Mouse (Mus musculus) spleen, postnatal 10 days (tissue): ENCODE data around the gene Ccdc88c.
"Not testable (repeated sequence)": the region's sequence is repeated elsewhere in the genome, so short reads cannot be mapped to it uniquely, and the experiment has no call there.

ENCODE experiments used
- DNase-seq, 2 experiments: peaks; one replicate each; pipeline ENCODE4 v3.0.0; 2021 to 2022; ENCODE audit warnings: low spot score in 2 of 2

The Ccdc88c gene

GRCm38 (mm10) chr12:101017971-101018371 is 10.9 kb downstream of the Ccdc88c start:
- peak; percentile 34 to 72 for DNase-seq

GRCm38 (mm10) chr12:101016412-101016928 is 12.4 kb downstream of the Ccdc88c start:
- DNase-seq = no peak

- DNase-seq = peak in 1 of 2 experiments; percentile 71
Measured at GRCm38 (mm10) chr12:101015926-101016325, 12.9 kb downstream of the Ccdc88c start.

- DNase-seq = no peak
Measured at GRCm38 (mm10) chr12:101015165-101015560, 13.7 kb downstream of the Ccdc88c start.

- DNase-seq = no peak
Measured at GRCm38 (mm10) chr12:101014549-101015164, 14.2 kb downstream of the Ccdc88c start.

- DNase-seq = not testable (repeated sequence)
Measured at GRCm38 (mm10) chr12:101013668-101014067, 15.2 kb downstream of the Ccdc88c start.

GRCm38 (mm10) chr12:101013078-101013665 is 15.7 kb downstream of the Ccdc88c start:
- DNase-seq = no peak

GRCm38 (mm10) chr12:101012197-101013077 is 16.4 kb downstream of the Ccdc88c start:
- no peak for DNase-seq

GRCm38 (mm10) chr12:101011017-101011416 is 17.8 kb downstream of the Ccdc88c start:
- no peak for DNase-seq

- DNase-seq = no peak
Measured at GRCm38 (mm10) chr12:101010148-101010920, 18.5 kb downstream of the Ccdc88c start.

- DNase-seq = no peak
Measured at GRCm38 (mm10) chr12:101009225-101009624, 19.6 kb downstream of the Ccdc88c start.

- DNase-seq = no peak
Measured at GRCm38 (mm10) chr12:101008648-101009047, 20.2 kb downstream of the Ccdc88c start.

- no peak for DNase-seq
Measured at GRCm38 (mm10) chr12:101007968-101008481, 20.8 kb downstream of the Ccdc88c start.

GRCm38 (mm10) chr12:101007427-101007826 is 21.4 kb downstream of the Ccdc88c start:
- DNase-seq = no peak

GRCm38 (mm10) chr12:101005665-101006420 is 23.0 kb downstream of the Ccdc88c start:
- peak in 1 of 2 experiments; percentile 50 for DNase-seq

- DNase-seq = no peak
Measured at GRCm38 (mm10) chr12:101004982-101005381, 23.9 kb downstream of the Ccdc88c start.

GRCm38 (mm10) chr12:101002801-101003513 is 25.9 kb downstream of the Ccdc88c start:
- DNase-seq = no peak

GRCm38 (mm10) chr12:100999061-100999954 is 29.5 kb downstream of the Ccdc88c start:
- no peak for DNase-seq

- DNase-seq = no peak
Measured at GRCm38 (mm10) chr12:100998564-100998962, 30.3 kb downstream of the Ccdc88c start.
